Mouse (Mus musculus) kidney, embryonic 14.5 days (tissue): ENCODE measurements at regions not wholly inside any gene's neighbourhood (a gene's known extent, or its start where the extent isn't known, plus 50 kb on each side); places are given as distances from the start of the nearest gene placed in this dataset.
"Not testable (repeated sequence)": the region's sequence is repeated elsewhere in the genome, so short reads cannot be mapped to it uniquely, and the experiment has no call there.

Experiments
- ATAC-seq: fragments of 200-750 bp; cut with Nextera tagmentation; 2 replicates; pipeline ENCODE4 v1.8.0; 2017; ENCODE audit warnings: moderate number of reproducible peaks, mild to moderate bottlenecking, moderate TSS enrichment, moderate library complexity; ENCODE audit not compliant: low FRiP score, low TSS enrichment
- H3K27ac ChIP-seq: fragments of 300-500 bp; sonication (generic); 2 replicates; pipeline ENCODE4 v1.5.1; 2014; ENCODE audit warnings: low read depth, mild to moderate bottlenecking, low read length, moderate library complexity, mixed read lengths
- H3K27me3 ChIP-seq: fragments of 300-500 bp; sonication (generic); 2 replicates; pipeline ENCODE4 v1.6.1; 2014; ENCODE audit warnings: mild to moderate bottlenecking, low read length; ENCODE audit not compliant: control insufficient read depth, insufficient read depth
- H3K36me3 ChIP-seq: fragments of 300-500 bp; sonication (generic); 2 replicates; pipeline ENCODE4 v1.6.1; 2014; ENCODE audit warnings: low read length, mixed read lengths; ENCODE audit not compliant: control insufficient read depth, insufficient read depth
- H3K4me1 ChIP-seq: fragments of 300-500 bp; sonication (generic); 2 replicates; pipeline ENCODE4 v1.6.1; 2014; ENCODE audit warnings: low read length, mixed read lengths; ENCODE audit not compliant: control insufficient read depth, insufficient read depth
- H3K4me2 ChIP-seq: fragments of 300-500 bp; sonication (generic); replicated peaks from 2 replicates; pipeline ENCODE4 v1.6.1; 2014; ENCODE audit warnings: low read depth, mild to moderate bottlenecking, low read length
- H3K4me3 ChIP-seq: fragments of 300-500 bp; sonication (generic); 2 replicates; pipeline ENCODE4 v1.5.1; 2014; ENCODE audit warnings: mild to moderate bottlenecking, low read length
- H3K9ac ChIP-seq: fragments of 300-500 bp; sonication (generic); 2 replicates; pipeline ENCODE4 v1.6.1; 2014; ENCODE audit warnings: low read depth, mild to moderate bottlenecking, low read length, moderate library complexity
- H3K9me3 ChIP-seq: fragments of 300-500 bp; sonication (generic); 2 replicates; pipeline ENCODE4 v1.6.1; 2016; ENCODE audit warnings: low read length; ENCODE audit not compliant: control insufficient read depth
- WGBS: fragments of 180-500 bp; shearing (Covaris S2); extraction: QIAGEN DNeasy Blood & Tissue Kit; methylation state at CpG from one replicate; pipeline ENCODE4 v1.1.7; 2014; 5-methylcytosine and 5-hydroxymethylcytosine counted together

GRCm38 (mm10) chr3:153144217-153144616, 162.2 kb upstream of the St6galnac5 start:
- Histone ChIP-seq H3K9me3 (no peaks in the 10 kb centered on the region), H3K9ac (no peak overlapping the region), H3K4me3 (no peak overlapping the region), H3K4me1 (no peaks in the 10 kb centered on the region), H3K27me3 (no peaks in the 10 kb centered on the region), H3K4me2 (no peak overlapping the region), H3K36me3 (no peaks in the 10 kb centered on the region), H3K27ac (no peak overlapping the region)
- no peak for ATAC-seq
- 52% methylated on average over 10 of the region's 10 CpGs for WGBS

- Histone ChIP-seq H3K4me3 (no peak overlapping the region), H3K36me3 (no peaks in the 10 kb centered on the region), H3K4me2 (no peak overlapping the region), H3K27me3 (no peaks in the 10 kb centered on the region), H3K27ac (no peak overlapping the region), H3K9ac (no peak overlapping the region), H3K9me3 (no peaks in the 10 kb centered on the region), H3K4me1 (no peaks in the 10 kb centered on the region)
- 79% methylated on average over 5 of the region's 5 CpGs for WGBS
- no peak for ATAC-seq
These were observed 158.9 kb upstream of the St6galnac5 start for GRCm38 (mm10) chr3:153140985-153141384.

GRCm38 (mm10) chr3:153125335-153125734, 143.3 kb upstream of the St6galnac5 start:
- no peak overlapping the region for H3K27ac ChIP-seq
- no peak overlapping the region for H3K4me3 ChIP-seq
- no peaks in the 10 kb centered on the region for H3K9me3 ChIP-seq
- no peaks in the 10 kb centered on the region for H3K27me3 ChIP-seq
- no peaks in the 10 kb centered on the region for H3K36me3 ChIP-seq
- ATAC-seq, result no peak
- no peak overlapping the region for H3K4me2 ChIP-seq
- no peaks in the 10 kb centered on the region for H3K4me1 ChIP-seq
- WGBS, result 83% methylated on average over 5 of the region's 5 CpGs
- no peak overlapping the region for H3K9ac ChIP-seq

GRCm38 (mm10) chr3:153121934-153122333, 139.9 kb upstream of the St6galnac5 start:
- H3K36me3 ChIP-seq, result no peaks in the 10 kb centered on the region
- no peak overlapping the region for H3K4me3 ChIP-seq
- WGBS, result 87% methylated on average over 10 of the region's 10 CpGs
- no peaks in the 10 kb centered on the region for H3K27me3 ChIP-seq
- no peaks in the 10 kb centered on the region for H3K4me1 ChIP-seq
- no peak overlapping the region for H3K4me2 ChIP-seq
- H3K9me3 ChIP-seq, result no peaks in the 10 kb centered on the region
- ATAC-seq, result no peak
- H3K9ac ChIP-seq, result no peak overlapping the region
- no peak overlapping the region for H3K27ac ChIP-seq

GRCm38 (mm10) chr3:153119142-153119541, 137.1 kb upstream of the St6galnac5 start:
- no peaks in the 10 kb centered on the region for H3K27me3 ChIP-seq

GRCm38 (mm10) chr3:153118643-153119042, 136.6 kb upstream of the St6galnac5 start:
- no peak for ATAC-seq
- Histone ChIP-seq H3K9me3 (no peaks in the 10 kb centered on the region), H3K9ac (no peak overlapping the region), H3K27ac (no peak overlapping the region), H3K4me1 (no peaks in the 10 kb centered on the region), H3K4me2 (no peak overlapping the region), H3K27me3 (no peaks in the 10 kb centered on the region), H3K4me3 (no peak overlapping the region), H3K36me3 (no peaks in the 10 kb centered on the region)
- 85% methylated on average over 1 of the region's 1 CpGs for WGBS

More at GRCm38 (mm10) chr3:153119142-153119541, 137.1 kb upstream of the St6galnac5 start:
- Histone ChIP-seq H3K4me2 (no peak overlapping the region), H3K36me3 (no peaks in the 10 kb centered on the region), H3K9me3 (no peaks in the 10 kb centered on the region), H3K27ac (no peak overlapping the region), H3K9ac (no peak overlapping the region), H3K4me3 (no peak overlapping the region), H3K4me1 (no peaks in the 10 kb centered on the region)
- ATAC-seq, result no peak
- 84% methylated on average over 5 of the region's 5 CpGs for WGBS

GRCm38 (mm10) chr3:153105591-153105990, 123.5 kb upstream of the St6galnac5 start:
- H3K9ac ChIP-seq, result no peak overlapping the region
- no peaks in the 10 kb centered on the region for H3K36me3 ChIP-seq
- 93% methylated on average over 5 of the region's 5 CpGs for WGBS
- ATAC-seq, result no peak
- no peaks in the 10 kb centered on the region for H3K27me3 ChIP-seq
- no peak overlapping the region for H3K27ac ChIP-seq
- no peak overlapping the region for H3K4me2 ChIP-seq
- H3K4me3 ChIP-seq, result no peak overlapping the region
- H3K4me1 ChIP-seq, result no peaks in the 10 kb centered on the region
- no peaks in the 10 kb centered on the region for H3K9me3 ChIP-seq

GRCm38 (mm10) chr3:153090572-153090971, 108.5 kb upstream of the St6galnac5 start:
- H3K9me3 ChIP-seq, H3K9ac ChIP-seq, H3K4me3 ChIP-seq, H3K36me3 ChIP-seq, H3K4me2 ChIP-seq, ATAC-seq, H3K27me3 ChIP-seq, H3K27ac ChIP-seq, H3K4me1 ChIP-seq: not testable (repeated sequence)
- WGBS, result 89% methylated on average over 4 of the region's 4 CpGs

- no peaks in the 10 kb centered on the region for H3K27me3 ChIP-seq
- no peak overlapping the region for H3K4me2 ChIP-seq
- peak; percentile 32; the same call in 1 of the 2 replicates for ATAC-seq
- H3K4me1 ChIP-seq, result no peaks in the 10 kb centered on the region; the same call in 1 of the 2 replicates
- no peaks in the 10 kb centered on the region for H3K36me3 ChIP-seq
- no peaks in the 10 kb centered on the region for H3K9me3 ChIP-seq
- no peak overlapping the region for H3K9ac ChIP-seq
- WGBS, result 35% methylated on average over 17 of the region's 17 CpGs
- no peak overlapping the region for H3K27ac ChIP-seq
- H3K4me3 ChIP-seq, result no peak overlapping the region
These were observed 103.2 kb upstream of the St6galnac5 start for GRCm38 (mm10) chr3:153085096-153085788.
